Mouse (Mus musculus) liver, adult 2 months (tissue): ENCODE results near the gene Rpl6. TPM values are rescaled to one million over a fixed set of nuclear protein-coding genes. Genes with fewer than 3 reads are reported as not detected.

ENCODE experiments used
- DNase-seq: peaks from one replicate; pipeline ENCODE4 v3.0.0-alpha.2; 2011; ENCODE audit warnings: low read depth, low spot score; ENCODE audit errors: extremely low read depth
- H3K27ac ChIP-seq: fragments of 200-500 bp; replicated peaks from 2 replicates; pipeline ENCODE4 v1.5.1; 2012; ENCODE audit warnings: low read depth, mild to moderate bottlenecking, control low read depth, inconsistent platforms, low read length; ENCODE audit not compliant: insufficient read depth
- H3K27me3 ChIP-seq: fragments of 200-500 bp; 2 replicates; pipeline ENCODE4 v1.6.1; 2012; ENCODE audit warnings: mild to moderate bottlenecking, moderate library complexity, low read length, inconsistent platforms; ENCODE audit not compliant: control insufficient read depth, insufficient read depth
- H3K36me3 ChIP-seq: fragments of 200-500 bp; 2 replicates; pipeline ENCODE4 v1.6.1; 2012; ENCODE audit warnings: low read length, inconsistent platforms; ENCODE audit not compliant: control insufficient read depth, insufficient read depth
- H3K4me1 ChIP-seq: fragments of 200-500 bp; 2 replicates; pipeline ENCODE4 v1.6.1; 2011; ENCODE audit warnings: low read length; ENCODE audit not compliant: control insufficient read depth, insufficient read depth
- H3K4me3 ChIP-seq: fragments of 200-500 bp; 2 replicates; pipeline ENCODE4 v1.5.1; 2011; ENCODE audit warnings: low read depth, mild to moderate bottlenecking, control low read depth, low read length, moderate library complexity; ENCODE audit not compliant: insufficient read depth
- H3K79me2 ChIP-seq: fragments of 200-500 bp; 2 replicates; pipeline ENCODE4 v1.6.1; 2012; ENCODE audit warnings: inconsistent platforms, mild to moderate bottlenecking, low read length, moderate library complexity; ENCODE audit not compliant: control insufficient read depth, insufficient read depth
- H3K9ac ChIP-seq: fragments of 200-500 bp; 2 replicates; pipeline ENCODE4 v1.6.1; 2012; ENCODE audit warnings: low read depth, mild to moderate bottlenecking, control low read depth, inconsistent platforms, low read length
- CTCF ChIP-seq: fragments of 200-500 bp; IDR thresholded peaks from 2 replicates; pipeline ENCODE4 v1.5.1; 2011; ENCODE audit warnings: low read depth, low read length, control low read depth
- POLR2A ChIP-seq: fragments of 200-500 bp; IDR thresholded peaks from 2 replicates; pipeline ENCODE4 v1.6.1; 2011; ENCODE audit warnings: low read length, control low read depth; ENCODE audit not compliant: insufficient read depth; ENCODE audit errors: extremely low read depth
- WGBS: fragments of 180-500 bp; shearing (Covaris S2); methylation state at CpG from one replicate; pipeline ENCODE4 v1.1.7; 2018; 5-methylcytosine and 5-hydroxymethylcytosine counted together
- polyA plus RNA-seq: library from polyadenylated mRNA; depleted of rRNA; stranded (reverse); fragments of >200 nt; gene quantifications from 2 replicates; pipeline ENCODE4 v1.2.3, GENCODE M21; 2012; rRNA removed
- total RNA-seq: library from RNA; depleted of rRNA; stranded (reverse); fragments of >200 nt; gene quantifications from 2 replicates; pipeline ENCODE4 v1.2.3, GENCODE M21; 2014; rRNA removed

Gene Rpl6
- total RNA-seq: 135 and 163 TPM in 2 replicates
- 122 and 146 TPM in 2 replicates for polyA plus RNA-seq

GRCm38 (mm10) chr5:121204132-121205089, at the start of gene Rpl6:
Rpl6 (plus strand) TSS chr5:121204481.
- peaks cover 9% of the 10 kb centered on the region for H3K4me1 ChIP-seq
- peak; percentile 91 for DNase-seq
- under 1% methylated on average over 52 of the region's 52 CpGs for WGBS
- peaks cover 3% of the 10 kb centered on the region; the same call in 1 of the 2 replicates for H3K79me2 ChIP-seq
- H3K27me3 ChIP-seq: no peaks in the 10 kb centered on the region
- peaks cover 28% of the 10 kb centered on the region for H3K36me3 ChIP-seq
- H3K4me3 ChIP-seq: peak within 1 kb of the TSS; percentile 81
- H3K9ac ChIP-seq: peak within 1 kb of the TSS; percentile 96
- TF ChIP-seq CTCF (no peak), POLR2A (peak; percentile 72)
- peak within 1 kb of the TSS; percentile 37 for H3K27ac ChIP-seq

GRCm38 (mm10) chr5:121156121-121156520, 48.2 kb upstream of the Rpl6 start:
- no peak overlapping the region for H3K9ac ChIP-seq
- DNase-seq: no peak
- no peaks in the 10 kb centered on the region for H3K4me1 ChIP-seq
- 95% methylated on average over 4 of the region's 4 CpGs for WGBS
- no peak overlapping the region for H3K27ac ChIP-seq
- no peak for TF ChIP-seq CTCF
- H3K79me2 ChIP-seq: no peaks in the 10 kb centered on the region
- no peaks in the 10 kb centered on the region for H3K27me3 ChIP-seq
- peaks cover 23% of the 10 kb centered on the region for H3K36me3 ChIP-seq
- H3K4me3 ChIP-seq: no peak overlapping the region

GRCm38 (mm10) chr5:121157017-121157416, 47.3 kb upstream of the Rpl6 start:
- Histone ChIP-seq H3K4me3 (no peak overlapping the region), H3K27ac (no peak overlapping the region), H3K4me1 (no peaks in the 10 kb centered on the region), H3K36me3 (peaks cover 28% of the 10 kb centered on the region), H3K9ac (no peak overlapping the region), H3K27me3 (no peaks in the 10 kb centered on the region), H3K79me2 (no peaks in the 10 kb centered on the region)
- TF ChIP-seq CTCF (no peak), POLR2A (no peak)
- 79% methylated on average over 2 of the region's 2 CpGs for WGBS
- DNase-seq: no peak

- Histone ChIP-seq H3K79me2 (no peaks in the 10 kb centered on the region), H3K27ac (no peak overlapping the region), H3K4me1 (no peaks in the 10 kb centered on the region), H3K4me3 (no peak overlapping the region), H3K36me3 (peaks cover 30% of the 10 kb centered on the region), H3K27me3 (no peaks in the 10 kb centered on the region), H3K9ac (no peak overlapping the region)
- TF ChIP-seq POLR2A: no peak
- no peak for DNase-seq
- 95% methylated on average over 5 of the region's 5 CpGs for WGBS
These were observed 46.8 kb upstream of the Rpl6 start for GRCm38 (mm10) chr5:121157489-121157888.

- TF ChIP-seq CTCF (no peak), POLR2A (no peak)
- DNase-seq: no peak
- no peaks in the 10 kb centered on the region for H3K27me3 ChIP-seq
- no peaks in the 10 kb centered on the region for H3K79me2 ChIP-seq
- no peak overlapping the region for H3K27ac ChIP-seq
- WGBS: 83% methylated on average over 7 of the region's 7 CpGs
- H3K4me1 ChIP-seq: no peaks in the 10 kb centered on the region
- no peak overlapping the region for H3K9ac ChIP-seq
- peaks cover 27% of the 10 kb centered on the region for H3K36me3 ChIP-seq
- no peak overlapping the region for H3K4me3 ChIP-seq
These were observed 45.3 kb upstream of the Rpl6 start for GRCm38 (mm10) chr5:121158966-121159365.

GRCm38 (mm10) chr5:121162285-121162684, 42.0 kb upstream of the Rpl6 start:
- Histone ChIP-seq H3K4me1 (no peaks in the 10 kb centered on the region), H3K27ac (no peak overlapping the region), H3K27me3 (no peaks in the 10 kb centered on the region), H3K9ac (no peak overlapping the region), H3K79me2 (no peaks in the 10 kb centered on the region), H3K36me3 (peaks cover 24% of the 10 kb centered on the region), H3K4me3 (no peak overlapping the region)
- TF ChIP-seq POLR2A (no peak), CTCF (no peak)
- no peak for DNase-seq
- WGBS: 92% methylated on average over 5 of the region's 5 CpGs
